Mouse (Mus musculus) layer of hippocampus, adult 2 months (tissue): ENCODE data around the gene Gm45261. TPM values are rescaled to one million over a fixed set of nuclear protein-coding genes. Genes with fewer than 3 reads are reported as not detected.

Experiments
- DNase-seq, 2 experiments: peaks; one replicate each; pipeline ENCODE4 v3.0.0; 2022; ENCODE audit warnings: low spot score in 2 of 2
- H3K27ac ChIP-seq: fragments of 200-600 bp; 2 replicates; pipeline ENCODE4 v1.8.1; 2022
- H3K4me3 ChIP-seq: fragments of 200-600 bp; 2 replicates; pipeline ENCODE4 v1.8.1; 2022; ENCODE audit warnings: mild to moderate bottlenecking
- CTCF ChIP-seq: fragments of 200-600 bp; conservative IDR thresholded peaks from 2 replicates; pipeline ENCODE4 v1.8.1; 2022; ENCODE audit warnings: antibody characterized with exemption, mild to moderate bottlenecking, moderate library complexity
- long read RNA-seq, 2 experiments: library from polyadenylated mRNA; stranded (forward); transcript quantifications; one replicate each; pipeline ENCODE4 v2.0.0; 2021; ENCODE audit warnings: borderline mapping rate in 2 of 2
- total RNA-seq, 2 experiments: library from RNA; stranded (reverse); gene quantifications; 2 replicates each; pipeline ENCODE4 v1.2.3; 2021

Gm45261 gene
- total RNA-seq = not detected
- long read RNA-seq, experiment 1 = 0 reads
- long read RNA-seq, experiment 2 = 0 reads

DNA sequence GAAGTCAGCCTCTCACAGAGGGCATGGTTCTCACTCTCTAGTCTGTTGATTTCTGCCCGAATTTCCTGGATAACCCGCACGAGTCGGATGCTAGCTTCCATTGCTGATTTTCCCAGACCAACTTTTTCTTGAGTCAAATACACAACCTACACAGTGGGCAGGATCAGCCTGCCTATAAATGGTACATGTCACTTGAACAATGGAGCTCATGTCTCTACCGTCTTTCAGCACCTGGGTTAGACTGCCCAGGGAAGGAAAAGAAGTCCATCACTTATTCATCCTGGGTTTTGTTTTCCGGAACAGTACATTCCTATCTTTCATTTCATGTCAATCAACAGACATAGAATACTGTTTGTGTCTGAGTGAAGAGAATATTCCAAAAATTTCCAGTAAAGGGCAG lies at the start of gene Gm45261:
Gene Gm45261 (minus strand): TSS at position 101 of the 400 bp plus-strand sequence.
- TF ChIP-seq CTCF = no peak
- no peak for DNase-seq
- no peak within 1 kb of the TSS for H3K27ac ChIP-seq
- H3K4me3 ChIP-seq = no peak within 1 kb of the TSS

DNA sequence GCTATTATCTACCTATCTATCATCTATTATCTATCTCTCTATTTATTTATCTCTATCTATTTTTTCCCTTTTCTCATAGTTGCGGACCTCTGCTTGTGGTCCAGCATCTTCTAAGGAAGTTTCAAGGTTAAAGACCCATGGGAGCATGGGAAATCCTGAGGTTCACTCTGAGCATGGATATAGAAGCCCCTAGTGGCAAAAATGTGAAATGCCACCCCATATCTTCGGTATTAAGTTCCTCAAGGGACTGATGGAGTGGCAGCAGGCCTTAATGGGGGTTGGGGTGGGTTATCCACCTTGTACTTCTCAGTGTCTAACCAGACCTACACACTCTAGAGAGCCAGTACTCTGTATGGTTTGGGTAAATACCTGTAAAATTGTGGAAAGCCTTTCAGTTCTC lies 43.5 kb upstream of the Gm45261 start:
- H3K27ac ChIP-seq = no peak overlapping the region
- DNase-seq = no peak
- TF ChIP-seq CTCF = peak; percentile 76
- H3K4me3 ChIP-seq = no peak overlapping the region

DNA sequence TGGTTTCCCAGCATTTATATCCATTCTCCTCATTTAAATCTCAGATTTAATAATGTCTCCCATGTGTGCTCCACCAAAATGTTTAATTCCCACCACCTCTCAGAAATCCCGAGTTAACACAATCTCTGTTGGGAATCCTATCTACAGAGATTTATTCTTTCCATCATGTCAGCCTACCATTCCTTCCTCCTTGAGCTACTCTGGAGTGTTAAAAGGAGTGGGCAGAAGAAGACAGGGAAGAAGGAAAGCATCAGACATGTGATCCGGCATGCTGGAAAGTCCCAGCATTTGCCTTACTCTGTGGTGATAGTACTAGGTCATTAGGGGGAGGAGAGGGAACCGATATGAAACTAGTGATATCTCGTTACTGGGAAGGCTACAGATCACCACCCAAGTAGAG lies 42.8 kb upstream of the Gm45261 start:
- no peak for TF ChIP-seq CTCF
- Histone ChIP-seq H3K4me3 (no peak overlapping the region), H3K27ac (no peak overlapping the region)
- no peak for DNase-seq

DNA sequence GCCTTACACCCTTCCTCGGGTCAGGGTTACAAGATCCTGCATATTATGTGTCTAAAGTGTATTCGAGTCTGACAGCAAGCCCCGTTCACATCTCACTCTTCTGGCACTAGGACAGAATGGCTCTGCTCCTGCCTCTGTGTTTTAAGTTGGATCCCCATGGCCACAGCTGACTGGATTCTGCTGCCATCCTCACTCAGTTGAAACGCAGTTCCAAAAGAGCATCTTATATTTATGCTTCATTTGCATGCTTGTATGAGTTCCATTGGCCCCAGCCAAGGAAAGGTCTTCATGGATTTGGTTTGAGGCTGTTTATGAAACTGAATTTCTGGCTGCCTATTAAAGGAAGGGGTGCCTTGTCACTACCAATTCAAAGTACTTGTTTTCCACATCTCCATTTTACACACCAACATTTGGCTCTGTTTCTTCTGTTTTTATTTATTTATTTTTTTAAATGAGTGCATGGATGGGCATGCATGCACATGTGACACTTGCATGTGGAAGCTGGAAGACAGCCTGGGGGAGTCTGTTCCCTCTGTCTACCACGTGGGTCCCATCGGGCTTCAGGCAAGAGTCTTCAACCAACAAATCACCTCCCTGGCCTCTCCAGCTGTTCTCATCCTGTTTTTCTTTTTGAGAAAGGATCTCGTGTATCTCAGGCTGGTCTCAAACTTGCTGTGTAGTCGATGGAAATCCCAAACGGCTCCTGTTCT lies 41.4 kb upstream of the Gm45261 start:
- TF ChIP-seq CTCF = no peak
- no peak for DNase-seq
- Histone ChIP-seq H3K4me3 (no peak overlapping the region), H3K27ac (no peak overlapping the region)

DNA sequence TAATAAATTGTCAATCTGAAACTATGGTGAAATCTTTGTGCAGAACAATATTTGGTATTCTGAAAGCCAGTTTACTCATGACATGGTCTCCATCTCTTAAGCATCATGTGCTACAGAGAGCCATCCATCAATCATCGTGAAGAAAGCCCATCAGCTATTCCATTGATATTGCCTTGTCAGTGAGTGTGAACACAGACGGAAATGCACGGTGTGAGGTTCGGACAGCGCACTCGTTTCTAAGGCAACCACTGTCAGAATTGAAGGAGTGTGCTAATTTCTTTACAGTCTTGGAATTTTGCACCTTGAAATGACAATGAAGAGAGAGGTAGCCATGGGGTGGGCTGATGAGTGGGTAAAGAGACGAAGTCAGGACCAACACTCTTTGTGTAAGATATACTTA lies 38.0 kb upstream of the Gm45261 start:
- DNase-seq = no peak
- no peak for TF ChIP-seq CTCF
- no peak overlapping the region for H3K4me3 ChIP-seq
- H3K27ac ChIP-seq = no peak overlapping the region

DNA sequence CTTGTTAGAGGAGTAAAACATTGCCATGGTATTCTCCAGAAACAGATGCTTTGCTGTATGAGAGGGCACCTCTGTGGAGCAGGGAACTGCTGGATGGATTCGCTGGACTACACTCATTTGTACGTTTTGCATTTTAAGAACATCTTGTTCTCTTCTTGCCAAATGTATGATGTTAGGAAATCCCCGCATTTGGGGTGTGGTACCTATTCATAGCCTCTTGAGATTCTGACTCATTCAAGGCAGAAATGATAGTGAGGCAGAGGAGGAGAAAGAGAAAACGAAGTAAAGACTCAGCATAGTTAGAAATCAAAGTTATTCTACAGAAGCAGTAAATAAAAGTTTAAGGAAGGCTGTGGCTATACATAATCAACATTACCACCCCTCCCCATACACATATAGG lies 35.1 kb upstream of the Gm45261 start:
- TF ChIP-seq CTCF = no peak
- DNase-seq = no peak
- Histone ChIP-seq H3K27ac (no peak overlapping the region), H3K4me3 (no peak overlapping the region)

DNA sequence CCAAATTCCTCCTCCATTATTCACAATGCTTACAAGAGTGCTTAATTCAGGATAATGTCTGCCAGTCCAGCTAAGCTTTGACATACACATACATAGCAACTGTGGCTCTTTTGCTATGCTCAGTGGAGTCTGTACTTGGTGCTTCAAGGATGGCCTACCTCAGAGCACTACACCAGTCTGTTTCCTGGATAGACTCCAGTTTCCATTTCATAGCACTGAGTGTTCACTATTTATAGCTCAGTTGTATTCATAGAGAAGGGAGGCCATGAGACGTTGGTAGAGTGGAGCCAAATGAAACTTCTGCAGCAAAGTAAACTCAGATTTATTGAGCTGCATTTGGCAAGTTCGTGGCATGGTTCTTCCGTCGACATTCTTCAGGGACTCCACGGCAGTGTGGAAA lies 22.2 kb upstream of the Gm45261 start:
- H3K4me3 ChIP-seq = no peak overlapping the region
- no peak for TF ChIP-seq CTCF
- no peak for DNase-seq

DNA sequence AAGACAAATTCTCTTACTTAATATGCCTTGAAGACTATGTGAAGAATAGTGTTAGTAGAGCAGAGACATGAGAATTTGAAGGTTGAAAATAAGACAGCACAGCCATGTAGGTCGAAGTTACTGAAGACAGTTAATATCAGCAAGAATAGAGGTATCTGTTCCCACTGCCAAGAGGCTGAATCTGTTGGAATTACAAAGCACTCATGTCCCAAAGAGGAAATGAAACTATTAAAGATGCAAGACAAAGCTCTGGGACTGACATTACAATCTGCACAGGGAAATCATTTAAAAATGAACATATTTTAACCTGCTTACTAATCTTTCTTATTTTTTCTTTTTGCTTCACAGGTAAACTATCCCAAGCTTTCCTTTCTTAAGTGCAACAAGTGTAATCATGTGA lies 13.7 kb upstream of the Gm45261 start:
- Histone ChIP-seq H3K27ac (no peak overlapping the region), H3K4me3 (no peak overlapping the region)
- no peak for DNase-seq
- TF ChIP-seq CTCF = no peak

More for the DNA sequence above, 22.2 kb upstream of the Gm45261 start:
- no peak overlapping the region for H3K27ac ChIP-seq

DNA sequence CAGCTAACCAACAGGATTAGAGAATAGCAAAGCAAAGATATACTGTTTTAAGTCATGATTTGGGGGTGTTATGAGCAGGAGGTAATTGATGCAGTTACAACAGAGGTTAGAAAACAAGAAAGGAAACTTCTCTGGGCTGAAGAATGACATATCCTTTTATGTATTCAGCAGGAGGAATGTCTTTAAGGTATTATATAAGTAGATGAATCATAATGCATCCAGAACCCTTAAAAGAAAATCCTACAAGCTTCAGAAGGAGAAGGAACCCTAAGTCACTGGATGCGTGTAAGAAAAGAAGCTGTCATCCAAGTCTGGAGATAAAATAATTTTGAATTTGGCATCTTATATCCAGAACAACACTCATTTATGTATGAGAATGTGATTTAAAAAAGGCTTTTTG lies 11.1 kb upstream of the Gm45261 start:
- no peak for DNase-seq
- no peak overlapping the region for H3K27ac ChIP-seq

DNA sequence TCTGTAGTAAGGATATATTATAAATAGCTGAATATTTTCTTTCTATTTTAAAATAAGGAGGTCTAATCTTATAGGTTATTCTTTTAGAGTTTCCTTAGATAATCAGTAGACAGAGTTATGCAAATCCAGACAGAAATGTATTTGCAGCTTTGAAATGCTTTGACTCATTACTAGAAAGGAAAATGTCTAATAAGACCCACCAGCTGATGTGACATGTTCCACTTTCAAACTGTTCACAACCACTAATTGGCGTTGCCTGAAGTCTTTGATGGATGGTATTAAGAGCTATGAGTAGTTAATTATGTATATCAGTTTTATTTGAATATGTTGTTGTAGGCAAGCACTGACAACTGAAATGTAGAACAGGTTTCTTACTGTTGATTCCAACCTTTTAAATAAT lies 1.3 kb downstream of the Gm45261 start:
- H3K4me3 ChIP-seq = no peak overlapping the region
- no peak overlapping the region for H3K27ac ChIP-seq
- TF ChIP-seq CTCF = no peak
- no peak for DNase-seq

More for the DNA sequence above, 11.1 kb upstream of the Gm45261 start:
- no peak for TF ChIP-seq CTCF
- H3K4me3 ChIP-seq = no peak overlapping the region

DNA sequence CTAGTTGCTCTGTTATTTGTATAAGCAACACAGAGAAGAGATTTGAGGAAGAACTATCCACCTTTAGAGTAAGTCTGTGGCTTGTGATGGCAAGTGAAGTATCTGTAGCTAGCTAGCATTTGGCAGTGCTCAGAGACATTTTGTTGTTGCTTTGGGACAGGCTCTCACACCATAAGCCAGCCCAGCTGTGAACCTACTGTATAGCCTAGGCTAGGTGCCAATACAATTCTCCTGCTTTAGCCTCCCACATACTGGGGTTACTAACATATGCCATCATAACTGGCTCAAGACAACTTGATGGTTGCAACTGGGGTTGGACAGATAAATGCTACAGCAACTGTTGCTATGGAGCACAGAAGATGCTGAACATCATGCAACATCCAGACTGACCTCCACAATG lies 1.8 kb downstream of the Gm45261 start:
- DNase-seq = no peak
- TF ChIP-seq CTCF = no peak
- Histone ChIP-seq H3K27ac (no peak overlapping the region), H3K4me3 (no peak overlapping the region)

DNA sequence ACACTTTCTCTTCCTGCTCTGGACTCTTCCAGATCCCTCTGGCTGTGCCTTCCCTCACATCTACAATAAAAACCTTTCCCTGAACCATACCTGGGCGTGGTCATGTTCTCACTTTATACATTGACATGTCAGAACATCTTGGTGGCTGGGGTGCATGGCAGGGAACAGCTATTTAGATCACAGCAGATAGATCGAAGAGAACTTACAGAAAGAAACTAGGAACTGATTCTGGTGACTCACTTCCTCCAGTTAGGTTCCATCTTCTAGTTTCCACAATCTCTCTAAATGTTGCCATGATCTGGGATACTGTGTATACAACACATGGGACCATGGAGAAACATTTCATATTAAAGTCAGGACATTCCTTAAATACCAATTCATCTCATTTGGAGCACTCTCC lies 7.3 kb downstream of the Gm45261 start:
- no peak for DNase-seq
- Histone ChIP-seq H3K27ac (no peak overlapping the region), H3K4me3 (no peak overlapping the region)
- no peak for TF ChIP-seq CTCF

DNA sequence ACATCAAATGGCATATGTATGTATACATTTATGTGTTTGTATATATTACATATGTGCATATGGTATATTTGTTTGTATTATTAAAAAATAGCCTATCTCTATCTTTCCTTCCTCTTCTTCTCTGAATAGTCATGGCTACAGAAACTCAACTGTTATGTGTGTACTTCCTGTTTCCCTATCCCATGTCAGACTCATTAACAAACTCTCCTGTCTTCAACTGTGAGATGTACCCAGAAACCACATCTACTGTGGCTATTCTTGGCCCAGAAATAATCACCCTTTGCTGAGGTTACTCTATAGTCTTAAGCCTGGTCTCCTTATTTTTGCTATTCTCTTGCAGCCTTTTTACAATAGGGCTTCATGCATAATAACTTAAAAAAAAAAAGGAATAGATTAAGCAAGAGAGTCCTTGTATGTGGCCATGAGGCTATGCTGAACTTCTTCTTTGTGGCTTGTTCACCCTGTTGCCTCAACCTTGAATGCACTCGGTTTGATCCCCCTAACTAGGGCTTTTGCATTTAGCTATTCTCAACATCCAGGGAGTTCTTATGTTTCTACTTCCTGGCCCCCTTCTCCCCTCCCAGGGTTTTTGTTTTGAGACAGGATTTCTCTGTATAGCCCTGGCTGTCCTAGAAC lies 9.2 kb downstream of the Gm45261 start:
- DNase-seq = no peak
- Histone ChIP-seq H3K27ac (no peak overlapping the region), H3K4me3 (no peak overlapping the region)
- TF ChIP-seq CTCF = no peak

DNA sequence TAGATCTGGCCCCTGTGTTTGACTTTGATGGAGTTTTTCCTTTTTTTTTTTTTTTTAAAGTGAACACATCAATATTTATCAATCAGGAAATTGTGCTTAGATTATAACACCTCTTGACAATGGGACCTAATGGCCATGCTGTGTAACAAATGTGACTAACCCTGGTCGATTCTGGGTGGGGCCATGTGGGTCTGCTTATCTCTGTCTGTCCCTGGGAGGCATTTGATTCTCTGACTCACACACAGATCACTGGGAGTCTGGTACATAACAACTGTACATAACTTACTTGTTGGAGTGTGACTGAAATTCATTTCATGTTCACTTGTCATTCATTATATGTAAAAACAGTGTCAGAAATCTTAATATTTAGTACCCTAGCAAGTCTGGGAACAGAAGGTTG lies 13.7 kb downstream of the Gm45261 start:
- no peak overlapping the region for H3K27ac ChIP-seq
- H3K4me3 ChIP-seq = no peak overlapping the region
- no peak for DNase-seq
- no peak for TF ChIP-seq CTCF
